Mouse (Mus musculus): ENCODE measurements around the gene Crybb1. TPM values are rescaled to one million over a fixed set of nuclear protein-coding genes. Genes with fewer than 3 reads are reported as not detected.

The Crybb1 gene
- polyA plus RNA-seq, 1 experiment: 0.40 TPM

GRCm38 (mm10) chr5:112270764-112271541 lies 15.3 kb downstream of the Crybb1 start:
- WGBS: 5% methylated on average over 24 of the region's 24 CpGs
- Histone ChIP-seq H3K36me3 (ENCODE audit: control insufficient read depth, insufficient read depth, low read length) (no peaks in the 10 kb centered on the region), H3K27ac (ENCODE audit: control insufficient read depth, insufficient read depth, low read length) (peak overlapping the region; percentile 12; the same call in 1 of the 2 replicates), H3K27me3 (ENCODE audit: control insufficient read depth, insufficient read depth, low read length) (no peaks in the 10 kb centered on the region), H3K4me1 (replicated peaks; ENCODE audit: control insufficient read depth, insufficient read depth, low read length) (peaks cover 46% of the 10 kb centered on the region), H3K4me3 (ENCODE audit: control insufficient read depth, insufficient read depth, low read length) (peak overlapping the region; percentile 7; the same call in 1 of the 2 replicates)
- DNase-seq: peak; percentile 63
- TF ChIP-seq CTCF (IDR thresholded peaks at IDR 0.05; ENCODE audit: borderline replicate concordance, control insufficient read depth, extremely low read depth, insufficient read depth, low read length, poor library complexity) (no peak), POLR2A (IDR thresholded peaks at IDR 0.05; ENCODE audit: control insufficient read depth, extremely low read depth, insufficient read depth, low read length, poor library complexity) (no peak)

GRCm38 (mm10) chr5:112272934-112273333 lies 17.3 kb downstream of the Crybb1 start:
- no peaks in the 10 kb centered on the region for H3K36me3 ChIP-seq (ENCODE audit: control insufficient read depth, insufficient read depth, low read length)
- no peak for TF ChIP-seq CTCF (IDR thresholded peaks at IDR 0.05; ENCODE audit: borderline replicate concordance, control insufficient read depth, extremely low read depth, insufficient read depth, low read length, poor library complexity)
- no peak for TF ChIP-seq POLR2A (IDR thresholded peaks at IDR 0.05; ENCODE audit: control insufficient read depth, extremely low read depth, insufficient read depth, low read length, poor library complexity)
- 18% methylated on average over 2 of the region's 2 CpGs for WGBS
- peaks cover 52% of the 10 kb centered on the region for H3K4me1 ChIP-seq (replicated peaks; ENCODE audit: control insufficient read depth, insufficient read depth, low read length)
- no peak for DNase-seq
- no peaks in the 10 kb centered on the region for H3K27me3 ChIP-seq (ENCODE audit: control insufficient read depth, insufficient read depth, low read length)
- H3K27ac ChIP-seq (ENCODE audit: control insufficient read depth, insufficient read depth, low read length): peak overlapping the region; percentile 54; the same call in 1 of the 2 replicates
- no peak overlapping the region for H3K4me3 ChIP-seq (ENCODE audit: control insufficient read depth, insufficient read depth, low read length)

- Histone ChIP-seq H3K4me1 (replicated peaks; ENCODE audit: control insufficient read depth, insufficient read depth, low read length) (peaks cover 60% of the 10 kb centered on the region), H3K4me3 (ENCODE audit: control insufficient read depth, insufficient read depth, low read length) (no peak overlapping the region), H3K36me3 (ENCODE audit: control insufficient read depth, insufficient read depth, low read length) (no peaks in the 10 kb centered on the region), H3K27ac (ENCODE audit: control insufficient read depth, insufficient read depth, low read length) (peak overlapping the region; percentile 51; the same call in 1 of the 2 replicates), H3K27me3 (ENCODE audit: control insufficient read depth, insufficient read depth, low read length) (no peaks in the 10 kb centered on the region)
- WGBS: 36% methylated on average over 2 of the region's 2 CpGs
- no peak for DNase-seq
- TF ChIP-seq CTCF (IDR thresholded peaks at IDR 0.05; ENCODE audit: borderline replicate concordance, control insufficient read depth, extremely low read depth, insufficient read depth, low read length, poor library complexity) (no peak), POLR2A (IDR thresholded peaks at IDR 0.05; ENCODE audit: control insufficient read depth, extremely low read depth, insufficient read depth, low read length, poor library complexity) (no peak)
Observed at GRCm38 (mm10) chr5:112273746-112274463, 18.3 kb downstream of the Crybb1 start.

- DNase-seq: no peak
- 5% methylated on average over 4 of the region's 4 CpGs for WGBS
- Histone ChIP-seq H3K27me3 (ENCODE audit: control insufficient read depth, insufficient read depth, low read length) (no peaks in the 10 kb centered on the region), H3K4me1 (replicated peaks; ENCODE audit: control insufficient read depth, insufficient read depth, low read length) (peaks cover 64% of the 10 kb centered on the region), H3K27ac (ENCODE audit: control insufficient read depth, insufficient read depth, low read length) (no peak overlapping the region), H3K36me3 (ENCODE audit: control insufficient read depth, insufficient read depth, low read length) (no peaks in the 10 kb centered on the region), H3K4me3 (ENCODE audit: control insufficient read depth, insufficient read depth, low read length) (no peak overlapping the region)
- TF ChIP-seq CTCF (IDR thresholded peaks at IDR 0.05; ENCODE audit: borderline replicate concordance, control insufficient read depth, extremely low read depth, insufficient read depth, low read length, poor library complexity) (no peak), POLR2A (IDR thresholded peaks at IDR 0.05; ENCODE audit: control insufficient read depth, extremely low read depth, insufficient read depth, low read length, poor library complexity) (no peak)
Observed at GRCm38 (mm10) chr5:112275021-112275804, 19.6 kb downstream of the Crybb1 start.

- no peaks in the 10 kb centered on the region for H3K36me3 ChIP-seq (ENCODE audit: control insufficient read depth, insufficient read depth, low read length)
- H3K4me1 ChIP-seq (replicated peaks; ENCODE audit: control insufficient read depth, insufficient read depth, low read length): peaks cover 55% of the 10 kb centered on the region
- under 1% methylated on average over 61 of the region's 62 CpGs for WGBS
- peak; percentile 100 for DNase-seq
- H3K27me3 ChIP-seq (ENCODE audit: control insufficient read depth, insufficient read depth, low read length): no peaks in the 10 kb centered on the region
- peak within 1 kb of the TSS; percentile 83 for H3K4me3 ChIP-seq (ENCODE audit: control insufficient read depth, insufficient read depth, low read length)
- H3K27ac ChIP-seq (ENCODE audit: control insufficient read depth, insufficient read depth, low read length): peak within 1 kb of the TSS; percentile 9; the same call in 1 of the 2 replicates
- TF ChIP-seq POLR2A (IDR thresholded peaks at IDR 0.05; ENCODE audit: control insufficient read depth, extremely low read depth, insufficient read depth, low read length, poor library complexity) (peak; percentile 60; the same call in 1 of the 2 replicates), CTCF (IDR thresholded peaks at IDR 0.05; ENCODE audit: borderline replicate concordance, control insufficient read depth, extremely low read depth, insufficient read depth, low read length, poor library complexity) (peak; percentile 50; the same call in 1 of the 2 replicates)
Observed at GRCm38 (mm10) chr5:112276267-112276873, 20.8 kb downstream of the Crybb1 start, which contains the start of gene Tpst2. Gene Tpst2 (plus strand): TSS chr5:112276691.
